Mouse (Mus musculus) hindbrain, postnatal 0 days (tissue): ENCODE data around the gene Specc1. TPM values are rescaled to one million over a fixed set of nuclear protein-coding genes. Genes with fewer than 3 reads are reported as not detected.

Experiments
- ATAC-seq: fragments of 200-750 bp; cut with Nextera tagmentation; 2 replicates; pipeline ENCODE4 v1.8.0; 2017; ENCODE audit warnings: mild to moderate bottlenecking, moderate TSS enrichment, moderate library complexity
- DNase-seq: peaks from one replicate; pipeline ENCODE4 v3.0.0-alpha.2; 2015; ENCODE audit warnings: low spot score
- H3K27ac ChIP-seq: fragments of 300-500 bp; sonication (generic); 2 replicates; pipeline ENCODE4 v1.5.1; 2014; ENCODE audit warnings: mild to moderate bottlenecking
- H3K27me3 ChIP-seq: fragments of 300-500 bp; sonication (generic); 2 replicates; pipeline ENCODE4 v1.6.1; 2014; ENCODE audit warnings: low read length, mixed read lengths; ENCODE audit not compliant: insufficient read depth
- H3K36me3 ChIP-seq: fragments of 300-500 bp; sonication (generic); 2 replicates; pipeline ENCODE4 v1.6.1; 2014; ENCODE audit warnings: low read length, mixed read lengths; ENCODE audit not compliant: insufficient read depth
- H3K4me1 ChIP-seq: fragments of 300-500 bp; sonication (generic); 2 replicates; pipeline ENCODE4 v1.6.1; 2014; ENCODE audit warnings: antibody characterized with exemption, low read length, mixed read lengths; ENCODE audit not compliant: insufficient read depth
- H3K4me2 ChIP-seq: fragments of 300-500 bp; sonication (generic); 2 replicates; pipeline ENCODE4 v1.6.1; 2014; ENCODE audit warnings: low read depth, mild to moderate bottlenecking, low read length, moderate library complexity, mixed read lengths
- H3K4me3 ChIP-seq: fragments of 300-500 bp; sonication (generic); 2 replicates; pipeline ENCODE4 v1.5.1; 2014; ENCODE audit warnings: low read length
- H3K9ac ChIP-seq: fragments of 300-500 bp; sonication (generic); replicated peaks from 2 replicates; pipeline ENCODE4 v1.6.1; 2014; ENCODE audit warnings: mild to moderate bottlenecking, low read length, moderate library complexity, mixed read lengths
- H3K9me3 ChIP-seq: fragments of 300-500 bp; sonication (generic); 2 replicates; pipeline ENCODE4 v1.6.1; 2016; ENCODE audit warnings: low read length, mixed read lengths
- CTCF ChIP-seq: IDR thresholded peaks from 2 replicates; pipeline ENCODE4 v1.5.1; 2016; ENCODE audit warnings: antibody characterized with exemption, control low read depth, low read depth
- WGBS: fragments of 180-500 bp; shearing (Covaris S2); extraction: QIAGEN DNeasy Blood & Tissue Kit; methylation state at CpG from one replicate; pipeline ENCODE4 v1.1.7; 2014; 5-methylcytosine and 5-hydroxymethylcytosine counted together
- polyA plus RNA-seq: library from polyadenylated mRNA; unstranded; fragments of >200 nt; fragmentation: Nextera tagmentation; extraction: Ambion mirVana; gene quantifications from 2 replicates; pipeline ENCODE4 v1.2.1, GENCODE M21; 2015
- total RNA-seq: library from RNA; depleted of rRNA; stranded (reverse); fragments of >200 nt; gene quantifications from 2 replicates; pipeline ENCODE4 v1.2.3, GENCODE M21; 2014

Gene Specc1
- total and polyA plus RNA-seq, 2 experiments from 2014 or later: 20.7 to 34.0 TPM

DNA sequence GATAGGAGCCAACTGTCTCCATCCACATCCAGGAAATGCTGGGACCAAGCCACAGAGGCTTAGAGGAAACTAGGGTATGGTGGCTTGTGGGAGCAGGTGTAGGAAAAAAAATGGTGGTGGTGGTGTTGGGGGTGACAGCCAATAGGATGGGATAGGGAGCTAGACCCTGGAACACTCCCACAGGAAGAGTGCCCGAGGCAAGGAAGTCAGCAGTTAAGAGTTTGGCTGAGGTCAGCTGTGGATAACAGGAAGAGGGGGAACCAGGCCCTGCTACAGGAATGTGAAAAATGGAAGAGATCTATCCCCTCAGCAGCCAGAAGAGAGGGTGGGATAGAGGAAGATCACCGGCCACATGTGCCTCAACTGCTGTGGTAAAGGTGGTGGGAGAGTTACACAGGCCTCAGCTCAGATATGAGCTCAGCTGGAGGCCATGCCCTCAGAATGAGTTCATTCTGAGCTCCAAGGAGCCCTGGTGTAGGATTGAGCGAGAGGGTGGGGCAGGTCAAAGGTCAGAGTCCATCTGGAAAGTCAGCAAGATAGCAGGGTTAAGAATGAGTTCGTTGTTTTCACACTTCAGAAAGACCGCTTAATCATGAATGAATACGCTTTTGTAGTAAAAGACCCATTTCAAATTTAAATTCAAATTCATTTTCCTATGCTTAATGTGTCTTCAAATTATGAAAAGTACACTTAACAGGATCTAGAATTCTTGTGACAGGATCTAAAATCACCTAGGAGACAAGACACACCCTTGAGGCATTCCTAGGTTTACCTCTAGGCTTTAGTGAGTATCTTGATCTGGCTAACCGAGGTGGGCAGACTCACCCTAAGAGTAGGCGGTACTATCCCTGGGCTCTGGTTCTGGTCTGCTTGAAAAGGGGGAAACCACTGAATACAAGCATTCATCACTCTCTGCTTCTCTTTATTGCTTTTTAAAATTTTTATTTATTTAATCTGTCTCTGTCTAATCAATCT is 94.1 kb downstream of the Specc1 start:
- 66% methylated on average over 8 of the region's 8 CpGs for WGBS
- no peaks in the 10 kb centered on the region for H3K9me3 ChIP-seq
- H3K4me3 ChIP-seq: no peak overlapping the region
- no peak for ATAC-seq
- H3K36me3 ChIP-seq: no peaks in the 10 kb centered on the region
- DNase-seq: no peak
- TF ChIP-seq CTCF: no peak
- H3K9ac ChIP-seq: no peak overlapping the region
- no peaks in the 10 kb centered on the region for H3K27me3 ChIP-seq
- no peak overlapping the region for H3K27ac ChIP-seq
- H3K4me2 ChIP-seq: no peak overlapping the region
- H3K4me1 ChIP-seq: no peaks in the 10 kb centered on the region

GRCm38 (mm10) chr11:62051487-62051886 is 94.9 kb downstream of the Specc1 start:
- no peaks in the 10 kb centered on the region for H3K9me3 ChIP-seq
- H3K4me3 ChIP-seq: no peak overlapping the region
- WGBS: 95% methylated on average over 4 of the region's 4 CpGs
- ATAC-seq (no peak), DNase-seq (no peak)
- no peaks in the 10 kb centered on the region for H3K36me3 ChIP-seq
- no peak overlapping the region for H3K27ac ChIP-seq
- H3K9ac ChIP-seq: no peak overlapping the region
- H3K27me3 ChIP-seq: no peaks in the 10 kb centered on the region
- H3K4me1 ChIP-seq: no peaks in the 10 kb centered on the region
- no peak for TF ChIP-seq CTCF
- no peak overlapping the region for H3K4me2 ChIP-seq

DNA sequence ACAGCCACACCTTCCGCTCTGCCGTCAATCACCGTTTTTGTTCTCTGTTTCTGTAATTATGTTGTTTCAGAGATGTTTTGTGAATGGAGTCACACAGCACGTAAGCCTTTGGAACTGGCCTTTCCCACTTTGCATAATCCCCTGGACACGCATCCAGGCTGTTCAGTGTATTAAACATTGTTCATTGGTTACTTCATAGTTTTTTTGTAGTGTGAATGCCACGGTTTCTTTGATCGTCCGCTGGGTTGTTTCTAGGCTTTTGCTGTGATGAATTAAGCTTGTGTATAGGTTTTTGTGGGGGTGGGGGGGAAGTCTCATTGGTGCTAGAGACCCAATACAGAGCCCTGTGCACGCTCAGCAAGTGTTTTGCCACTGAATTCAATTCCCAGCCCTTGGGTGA is 97.4 kb downstream of the Specc1 start:
- H3K27me3 ChIP-seq: no peaks in the 10 kb centered on the region
- H3K9me3 ChIP-seq: no peaks in the 10 kb centered on the region
- WGBS: 24% methylated on average over 9 of the region's 9 CpGs
- no peak overlapping the region for H3K27ac ChIP-seq
- TF ChIP-seq CTCF: no peak
- no peaks in the 10 kb centered on the region for H3K4me1 ChIP-seq
- no peaks in the 10 kb centered on the region for H3K36me3 ChIP-seq
- ATAC-seq (0 out of 2 replicates have a peak, but pooled peaks have one; percentile 56), DNase-seq (peak; percentile 23)
- H3K4me2 ChIP-seq: no peak overlapping the region
- H3K9ac ChIP-seq: no peak overlapping the region
- H3K4me3 ChIP-seq: no peak overlapping the region

GRCm38 (mm10) chr11:62064565-62064964 is 108.0 kb downstream of the Specc1 start:
- no peak for TF ChIP-seq CTCF
- Histone ChIP-seq H3K4me2 (no peak overlapping the region), H3K27me3 (no peaks in the 10 kb centered on the region), H3K9me3 (no peaks in the 10 kb centered on the region), H3K4me3 (no peak overlapping the region), H3K4me1 (no peaks in the 10 kb centered on the region), H3K9ac (no peak overlapping the region), H3K36me3 (no peaks in the 10 kb centered on the region), H3K27ac (no peak overlapping the region)
- DNase-seq: no peak
- 65% methylated on average over 1 of the region's 1 CpGs for WGBS
- no peak for ATAC-seq

- WGBS: 79% methylated on average over 6 of the region's 6 CpGs
- no peaks in the 10 kb centered on the region for H3K4me1 ChIP-seq
- H3K36me3 ChIP-seq: no peaks in the 10 kb centered on the region
- H3K4me2 ChIP-seq: no peak overlapping the region
- no peak overlapping the region for H3K4me3 ChIP-seq
- DNase-seq (no peak), ATAC-seq (no peak)
- H3K9ac ChIP-seq: no peak overlapping the region
- no peaks in the 10 kb centered on the region for H3K9me3 ChIP-seq
- H3K27ac ChIP-seq: no peak overlapping the region
- no peak for TF ChIP-seq CTCF
- H3K27me3 ChIP-seq: no peaks in the 10 kb centered on the region
Measured at GRCm38 (mm10) chr11:62065655-62066054, 109.1 kb downstream of the Specc1 start.

DNA sequence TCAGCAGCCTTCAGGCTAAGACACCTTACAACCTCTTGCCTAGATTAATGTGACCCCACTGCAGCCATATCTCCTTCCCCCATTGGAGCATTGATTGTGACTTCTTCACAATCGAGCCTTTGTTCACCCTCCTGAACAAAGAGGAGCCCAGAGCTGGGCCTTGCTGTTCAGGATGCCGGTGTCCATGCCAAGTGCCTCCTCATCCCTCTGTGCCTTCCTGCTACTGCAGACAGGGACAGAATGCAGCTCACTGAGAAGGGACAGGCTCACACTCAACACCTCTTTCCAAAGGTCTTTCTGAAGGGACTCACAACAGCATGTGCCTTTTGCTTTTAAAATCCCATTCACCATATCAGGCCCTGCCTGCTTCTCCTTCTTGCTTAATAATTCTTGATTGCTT is 113.0 kb downstream of the Specc1 start:
- no peak overlapping the region for H3K9ac ChIP-seq
- WGBS: 24% methylated on average over 2 of the region's 2 CpGs

GRCm38 (mm10) chr11:62070206-62070605 is 113.6 kb downstream of the Specc1 start:
- TF ChIP-seq CTCF: no peak
- Histone ChIP-seq H3K27me3 (no peaks in the 10 kb centered on the region), H3K4me3 (no peak overlapping the region), H3K9ac (no peak overlapping the region), H3K4me2 (no peak overlapping the region), H3K4me1 (no peaks in the 10 kb centered on the region), H3K27ac (peak overlapping the region; percentile 54; the same call in 1 of the 2 replicates), H3K36me3 (no peaks in the 10 kb centered on the region), H3K9me3 (no peaks in the 10 kb centered on the region)
- 74% methylated on average over 7 of the region's 7 CpGs for WGBS
- ATAC-seq: no peak
- no peak for DNase-seq

More for the DNA sequence above, 113.0 kb downstream of the Specc1 start:
- no peak overlapping the region for H3K4me2 ChIP-seq
- H3K36me3 ChIP-seq: no peaks in the 10 kb centered on the region
- no peak overlapping the region for H3K4me3 ChIP-seq
- TF ChIP-seq CTCF: no peak
- no peaks in the 10 kb centered on the region for H3K9me3 ChIP-seq
- H3K27ac ChIP-seq: peak overlapping the region; percentile 54; the same call in 1 of the 2 replicates
- H3K27me3 ChIP-seq: no peaks in the 10 kb centered on the region
- H3K4me1 ChIP-seq: no peaks in the 10 kb centered on the region
- ATAC-seq: 0 out of 2 replicates have a peak, but pooled peaks have one; percentile 70
- DNase-seq: peak; percentile 30
